Mouse (Mus musculus) liver, postnatal 0 days (tissue): ENCODE results near the gene Zdhhc6. TPM values are rescaled to one million over a fixed set of nuclear protein-coding genes. Genes with fewer than 3 reads are reported as not detected.

Experiments
- ATAC-seq: fragments of 200-750 bp; cut with Nextera tagmentation; 2 replicates; pipeline ENCODE4 v1.8.0; 2017; ENCODE audit warnings: mild to moderate bottlenecking, moderate library complexity
- DNase-seq: peaks from one replicate; pipeline ENCODE4 v3.0.0-alpha.2; 2016
- H3K27ac ChIP-seq: fragments of 300-500 bp; sonication (generic); 2 replicates; pipeline ENCODE4 v1.5.1; 2014; ENCODE audit warnings: antibody characterized with exemption, moderate library complexity, mild to moderate bottlenecking, low read depth
- H3K27me3 ChIP-seq: fragments of 300-500 bp; sonication (generic); 2 replicates; pipeline ENCODE4 v1.6.1; 2014; ENCODE audit warnings: low read length, control low read depth, mixed read lengths; ENCODE audit not compliant: insufficient read depth
- H3K36me3 ChIP-seq: fragments of 300-500 bp; sonication (generic); replicated peaks from 2 replicates; pipeline ENCODE4 v1.6.1; 2014; ENCODE audit warnings: mild to moderate bottlenecking, control low read depth, low read length, moderate library complexity, mixed read lengths; ENCODE audit not compliant: insufficient read depth
- H3K4me1 ChIP-seq: fragments of 300-500 bp; sonication (generic); 2 replicates; pipeline ENCODE4 v1.6.1; 2014; ENCODE audit warnings: antibody characterized with exemption, mild to moderate bottlenecking, control low read depth; ENCODE audit not compliant: insufficient read depth
- H3K4me2 ChIP-seq: fragments of 300-500 bp; sonication (generic); 2 replicates; pipeline ENCODE4 v1.6.1; 2014; ENCODE audit warnings: low read depth, mild to moderate bottlenecking, low read length, moderate library complexity, mixed read lengths
- H3K4me3 ChIP-seq: fragments of 300-500 bp; sonication (generic); 2 replicates; pipeline ENCODE4 v1.5.1; 2014; ENCODE audit warnings: low read depth, low read length
- H3K9ac ChIP-seq: fragments of 300-500 bp; sonication (generic); replicated peaks from 2 replicates; pipeline ENCODE4 v1.6.1; 2014; ENCODE audit warnings: mild to moderate bottlenecking, moderate library complexity
- H3K9me3 ChIP-seq: fragments of 300-500 bp; sonication (generic); 2 replicates; pipeline ENCODE4 v1.6.1; 2016; ENCODE audit warnings: mild to moderate bottlenecking, control low read depth, low read length, mixed read lengths
- CTCF ChIP-seq: sonication (generic); IDR thresholded peaks from 2 replicates; pipeline ENCODE4 v1.5.1; 2016; ENCODE audit warnings: antibody characterized with exemption, low read depth
- EP300 ChIP-seq: IDR thresholded peaks from 2 replicates; pipeline ENCODE4 v1.6.1; 2016; ENCODE audit warnings: antibody characterized with exemption, low read depth, mild to moderate bottlenecking
- WGBS: fragments of 180-500 bp; shearing (Covaris S2); extraction: QIAGEN DNeasy Blood & Tissue Kit; methylation state at CpG from one replicate; pipeline ENCODE4 v1.1.7; 2014; ENCODE audit not compliant: insufficient replicate concordance; 5-methylcytosine and 5-hydroxymethylcytosine counted together
- polyA plus RNA-seq: library from polyadenylated mRNA; unstranded; fragments of >200 nt; fragmentation: Nextera tagmentation; extraction: Ambion mirVana; gene quantifications from 2 replicates; pipeline ENCODE4 v1.2.1, GENCODE M21; 2015

Gene Zdhhc6
- polyA plus RNA-seq, 1 experiment from 2014 or later, result 49.0 TPM

DNA sequence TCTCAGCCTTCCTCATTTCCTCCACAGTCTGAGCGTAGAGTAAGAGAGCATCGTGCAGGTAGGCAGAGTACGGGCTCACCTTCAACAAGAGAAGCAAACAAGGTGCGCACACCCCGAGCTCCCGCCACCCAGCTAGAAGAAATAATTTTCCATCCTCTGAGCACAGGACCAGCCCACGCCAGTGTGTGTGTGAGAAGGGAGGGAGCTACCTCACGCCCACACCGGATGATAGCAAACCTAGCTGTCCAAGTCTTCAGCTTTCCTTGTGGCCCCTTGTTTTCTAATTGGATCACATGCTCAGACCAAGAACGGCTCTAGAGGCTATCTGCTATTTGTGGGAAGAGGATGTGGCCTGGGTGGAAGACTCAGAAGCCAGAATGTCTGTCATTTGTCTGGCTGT lies 84.8 kb downstream of the Zdhhc6 start:
- no peaks in the 10 kb centered on the region for H3K9me3 ChIP-seq
- peaks cover 2% of the 10 kb centered on the region; the same call in 1 of the 2 replicates for H3K4me1 ChIP-seq
- ATAC-seq (no peak), DNase-seq (no peak)
- TF ChIP-seq CTCF, result no peak
- no peak for TF ChIP-seq EP300
- H3K4me3 ChIP-seq, result no peak overlapping the region
- H3K36me3 ChIP-seq, result no peaks in the 10 kb centered on the region
- no peak overlapping the region for H3K27ac ChIP-seq
- WGBS, result 78% methylated on average over 10 of the region's 10 CpGs
- no peaks in the 10 kb centered on the region for H3K27me3 ChIP-seq
- no peak overlapping the region for H3K9ac ChIP-seq
- no peak overlapping the region for H3K4me2 ChIP-seq

DNA sequence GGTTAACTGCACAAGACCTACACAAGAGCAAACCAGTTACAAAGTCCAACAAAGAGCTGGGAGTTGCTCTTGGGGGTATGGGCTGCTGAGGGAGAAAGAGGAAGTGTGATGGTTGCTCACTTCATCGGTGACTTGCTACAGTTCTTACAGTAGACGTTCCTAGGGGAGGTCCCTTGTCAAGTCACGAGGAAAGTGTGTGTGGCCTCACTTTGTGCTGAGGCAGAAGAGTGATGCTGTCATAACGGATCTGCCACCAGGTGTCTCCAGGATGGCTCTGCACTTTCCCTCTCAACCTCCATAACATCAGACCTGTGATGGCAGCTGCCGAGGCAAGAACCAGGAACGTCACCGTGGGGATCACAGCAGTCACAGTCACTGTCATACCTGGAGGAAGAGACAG lies 88.7 kb downstream of the Zdhhc6 start:
- no peak overlapping the region for H3K27ac ChIP-seq
- no peaks in the 10 kb centered on the region for H3K36me3 ChIP-seq
- 61% methylated on average over 7 of the region's 7 CpGs for WGBS
- TF ChIP-seq EP300, result no peak
- peak; percentile 46 for TF ChIP-seq CTCF
- DNase-seq (no peak), ATAC-seq (no peak)
- no peak overlapping the region for H3K4me3 ChIP-seq
- H3K9me3 ChIP-seq, result no peaks in the 10 kb centered on the region
- H3K4me2 ChIP-seq, result no peak overlapping the region
- 0 out of 2 replicates have a peak, but pooled peaks cover 2% of the 10 kb centered on the region for H3K4me1 ChIP-seq
- no peaks in the 10 kb centered on the region for H3K27me3 ChIP-seq
- H3K9ac ChIP-seq, result no peak overlapping the region

DNA sequence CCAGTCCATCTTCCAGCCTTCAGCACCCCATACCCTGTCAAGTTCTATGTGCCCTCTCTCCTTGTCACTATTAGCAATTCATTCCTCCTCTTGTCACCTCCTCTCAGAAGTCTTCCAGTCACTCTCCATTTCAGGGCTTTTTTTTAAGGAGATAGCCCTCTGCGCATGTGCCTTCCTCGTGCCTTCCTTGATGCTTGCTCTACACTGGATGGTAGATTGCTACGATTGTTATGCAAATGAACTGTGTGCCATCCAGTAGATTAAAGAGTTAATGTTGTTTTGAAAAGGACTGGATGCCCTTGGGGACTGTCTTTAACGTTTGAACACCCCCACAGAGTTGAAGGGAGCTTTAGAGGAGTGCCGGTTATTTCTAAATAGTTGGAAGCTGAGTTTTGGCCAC lies 89.2 kb downstream of the Zdhhc6 start:
- 65% methylated on average over 5 of the region's 5 CpGs for WGBS
- H3K4me1 ChIP-seq, result no peaks in the 10 kb centered on the region
- no peak overlapping the region for H3K4me2 ChIP-seq
- H3K27ac ChIP-seq, result no peak overlapping the region
- ATAC-seq (no peak), DNase-seq (no peak)
- H3K27me3 ChIP-seq, result no peaks in the 10 kb centered on the region
- H3K9me3 ChIP-seq, result no peaks in the 10 kb centered on the region
- no peaks in the 10 kb centered on the region for H3K36me3 ChIP-seq
- no peak overlapping the region for H3K9ac ChIP-seq
- H3K4me3 ChIP-seq, result no peak overlapping the region
- TF ChIP-seq CTCF, result no peak
- TF ChIP-seq EP300, result no peak

DNA sequence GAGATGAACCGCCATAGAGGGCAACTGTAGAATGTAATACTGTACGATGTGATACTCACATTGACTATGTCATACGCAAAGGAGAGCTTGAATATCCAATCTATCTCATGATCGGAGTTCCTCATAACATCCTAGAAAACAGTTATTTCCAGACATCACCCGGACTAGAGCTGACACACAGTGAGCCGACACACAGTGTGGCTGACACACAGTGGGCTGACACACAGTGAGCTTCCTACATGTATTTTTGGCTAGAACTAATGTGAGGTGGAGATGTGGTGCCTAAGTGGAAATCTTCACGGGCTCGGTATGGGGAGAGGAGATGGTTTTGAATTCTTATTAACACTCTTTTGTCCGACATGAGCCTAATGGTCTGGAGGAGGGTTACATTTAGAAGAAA lies 93.6 kb downstream of the Zdhhc6 start:
- Histone ChIP-seq H3K4me1 (peaks cover 18% of the 10 kb centered on the region), H3K4me3 (no peak overlapping the region), H3K36me3 (no peaks in the 10 kb centered on the region), H3K27ac (no peak overlapping the region), H3K27me3 (no peaks in the 10 kb centered on the region), H3K9ac (no peak overlapping the region), H3K9me3 (no peaks in the 10 kb centered on the region), H3K4me2 (no peak overlapping the region)
- 88% methylated on average over 9 of the region's 9 CpGs for WGBS
- no peak for TF ChIP-seq EP300
- no peak for TF ChIP-seq CTCF
- DNase-seq (no peak), ATAC-seq (no peak)

Other genes with a start within 250 kb of the Zdhhc6 start
- gene Gpam, start 188.8 kb downstream of the Zdhhc6 start, polyA plus RNA-seq, result 19.8 and 24.2 TPM in 2 replicates
- gene Tectb, start 135.3 kb downstream of the Zdhhc6 start, polyA plus RNA-seq, result 0.09 and 0.19 TPM in 2 replicates
- 0.02 TPM in 1 of 2 replicates, not detected in the other for gene Gucy2g, start 74.8 kb downstream of the Zdhhc6 start, polyA plus RNA-seq
- 397 and 414 TPM in 2 replicates for gene Acsl5, start 64.1 kb downstream of the Zdhhc6 start, polyA plus RNA-seq
- 9.7 and 10.5 TPM in 2 replicates for gene Vti1a, start 263 bp upstream of the Zdhhc6 start, polyA plus RNA-seq